Mouse (Mus musculus) kidney, postnatal 4 days (tissue): ENCODE results near the gene Tmc2.
A peak's percentile ranks its signal among the peaks of the same experiment; 100 is the strongest.

Experiments
- DNase-seq, 2 experiments: peaks; one replicate each; pipeline ENCODE4 v3.0.0; 2021; ENCODE audit warnings: mixed read lengths in 2 of 2

Tmc2 gene

DNA sequence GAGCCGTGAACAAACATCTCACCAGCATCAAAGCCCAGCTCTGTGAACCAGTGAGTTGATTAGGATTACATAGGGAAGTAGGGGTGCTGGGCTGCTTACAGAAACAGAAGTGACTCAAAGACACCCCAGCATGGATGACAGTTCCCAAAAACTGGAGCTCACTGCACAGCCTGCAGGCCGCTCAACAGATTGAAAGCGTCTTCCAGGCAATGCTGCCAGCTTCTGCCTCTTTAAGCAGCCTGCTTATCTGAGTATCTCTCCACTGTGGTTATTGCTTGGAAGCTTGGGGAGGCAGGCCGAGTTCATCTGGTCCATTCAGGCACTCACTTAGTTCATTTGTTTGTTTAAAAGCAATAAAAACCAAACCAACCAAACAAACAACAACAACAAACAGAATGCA is 61.8 kb downstream of the Tmc2 start:
- DNase-seq, result no peak

DNA sequence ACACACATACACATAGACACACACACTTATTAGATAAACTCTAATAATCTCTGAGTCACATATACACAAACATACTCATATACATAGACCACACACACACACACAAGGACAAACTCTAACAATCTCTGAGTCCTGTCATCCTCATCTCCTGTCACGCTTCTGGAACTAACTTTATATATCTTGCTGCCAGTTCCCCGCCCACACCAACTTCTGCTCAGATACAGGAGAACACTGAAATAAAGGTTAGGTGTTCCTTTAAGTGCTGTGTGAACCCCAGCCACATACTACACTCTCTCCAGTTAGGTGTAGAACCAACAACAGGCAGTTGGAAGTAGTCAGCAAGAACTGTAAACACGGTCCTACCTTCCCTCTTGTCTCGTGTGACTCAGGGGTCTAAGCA is 65.8 kb downstream of the Tmc2 start:
- no peak for DNase-seq

DNA sequence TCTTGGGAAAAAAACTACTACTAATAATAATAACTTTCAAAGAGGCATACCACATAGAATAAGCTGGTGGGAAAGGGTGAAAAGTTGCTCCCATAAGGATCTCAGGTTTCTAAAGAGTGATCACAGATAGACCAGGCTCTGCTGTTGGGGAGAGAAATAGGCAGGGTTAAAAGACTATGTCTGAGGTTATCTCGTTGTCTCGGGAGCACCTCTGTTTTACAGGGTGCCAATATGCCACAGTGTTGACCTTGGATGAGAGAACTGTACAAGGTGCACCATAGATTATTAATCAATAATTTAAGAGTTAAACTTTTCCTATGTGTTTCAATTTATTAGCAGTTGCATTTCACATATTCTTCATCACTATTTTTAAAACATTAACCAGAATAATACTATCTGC is 66.9 kb downstream of the Tmc2 start:
- DNase-seq, result no peak

DNA sequence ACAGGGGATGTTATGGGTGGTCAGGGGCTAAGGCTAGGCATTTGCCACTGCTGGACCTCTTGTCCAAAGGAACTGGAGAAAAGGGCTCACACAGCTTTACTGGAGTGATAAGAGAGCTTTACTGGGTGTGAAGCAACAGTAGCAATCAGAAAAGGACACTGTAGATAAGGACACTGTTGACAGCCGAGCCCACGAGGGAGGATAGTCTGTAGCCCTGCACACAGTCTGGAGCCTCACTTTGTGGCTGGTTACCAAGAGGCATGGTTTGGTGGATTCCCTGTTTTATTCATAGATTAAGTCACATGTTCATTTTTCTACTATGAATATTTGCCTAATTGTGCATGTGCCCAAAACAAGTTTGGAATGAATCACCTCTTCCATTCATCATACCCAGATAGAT is 67.4 kb downstream of the Tmc2 start:
- DNase-seq, result no peak

DNA sequence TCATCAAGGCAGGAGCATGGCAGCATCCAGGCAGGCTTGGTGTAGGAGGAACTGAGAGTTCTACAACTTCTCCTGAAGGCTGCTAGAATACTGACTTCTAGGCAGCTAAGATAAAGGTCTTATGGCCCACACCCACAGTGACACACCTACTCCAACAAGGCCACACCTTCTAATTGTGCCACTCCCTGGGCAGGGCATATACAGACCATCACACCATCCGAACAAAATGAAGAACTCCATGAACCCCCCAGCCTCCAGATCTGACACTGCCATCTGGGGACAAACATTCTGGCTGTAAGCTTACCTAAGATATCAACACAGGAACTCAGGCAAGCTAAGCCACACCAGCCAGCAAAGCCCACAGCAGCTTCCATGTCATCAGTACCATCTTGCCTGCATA is 70.5 kb downstream of the Tmc2 start:
- no peak for DNase-seq

DNA sequence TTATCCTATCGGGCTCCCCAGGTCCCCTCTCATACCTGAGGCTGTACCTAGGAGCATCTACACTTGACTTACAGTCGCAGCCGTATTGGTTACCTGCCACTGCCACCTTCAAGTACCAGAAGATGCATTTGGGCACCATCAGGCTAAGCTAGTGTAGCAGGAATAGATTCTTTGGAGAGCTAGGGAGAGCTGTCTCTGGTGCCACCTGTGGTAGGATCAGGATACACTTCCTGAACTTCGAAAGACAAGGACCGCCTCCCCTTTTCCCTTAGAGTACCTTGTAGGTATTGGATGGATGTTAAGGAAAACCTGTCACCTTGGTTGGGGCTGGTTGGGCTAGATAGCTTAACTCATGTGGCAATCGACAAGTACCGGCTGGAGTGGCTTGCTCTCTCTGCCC is 73.1 kb downstream of the Tmc2 start:
- DNase-seq, result no peak

DNA sequence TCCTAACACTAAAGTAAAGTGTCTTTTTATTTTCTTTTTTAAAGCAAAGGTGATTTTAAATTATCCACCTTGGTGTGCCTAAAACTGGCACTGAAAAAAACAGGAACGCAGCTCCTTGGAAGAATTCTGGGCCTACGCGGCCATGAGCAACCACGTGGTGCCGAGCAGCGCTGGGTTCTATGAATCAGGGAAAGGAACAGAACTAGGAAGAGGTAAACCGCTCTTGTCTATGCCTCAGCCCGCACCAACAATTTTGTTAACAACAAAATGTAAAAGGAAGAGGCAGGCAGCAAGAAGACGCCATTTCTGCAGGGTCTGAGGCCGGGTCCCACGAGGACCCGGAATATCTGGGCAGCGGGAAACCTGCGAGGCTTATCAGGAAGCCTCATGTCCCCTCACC is 78.7 kb downstream of the Tmc2 start:
- no peak for DNase-seq

DNA sequence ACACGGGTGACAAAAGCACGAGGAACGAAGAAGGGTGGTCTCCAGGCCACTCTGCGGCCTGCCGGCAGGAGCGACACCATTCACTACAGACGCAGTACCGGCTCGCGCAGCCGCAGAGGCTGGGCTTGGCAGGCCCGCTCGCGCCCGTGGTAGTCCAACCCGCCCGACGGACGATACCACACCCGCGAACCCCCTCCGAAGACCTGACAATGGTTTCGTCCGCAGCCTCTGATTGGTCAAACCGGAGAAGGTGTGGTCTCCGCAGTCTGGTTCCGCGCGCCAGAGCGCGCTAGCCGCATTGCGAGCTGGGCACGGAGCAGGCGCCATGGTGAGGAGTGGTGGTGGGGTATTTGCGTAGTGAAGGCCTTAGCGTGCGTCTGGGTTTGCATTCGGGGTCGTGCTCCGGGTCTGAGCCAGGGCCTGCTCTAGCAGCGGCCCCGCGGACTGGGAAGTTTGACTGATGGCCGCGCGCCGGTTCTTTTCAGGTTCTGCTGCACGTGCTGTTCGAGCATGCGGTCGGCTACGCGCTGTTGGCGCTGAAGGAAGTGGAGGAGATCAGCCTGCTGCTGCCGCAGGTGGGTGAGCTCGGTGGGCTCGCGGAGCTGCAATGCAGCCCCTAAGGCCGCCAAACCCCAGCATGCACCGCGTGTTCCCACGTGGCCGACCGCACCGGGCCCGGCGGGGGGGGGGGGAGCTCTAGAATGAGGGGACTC is 79.3 kb downstream of the Tmc2 start, which contains the start of gene Nop56:
Gene Nop56, plus strand, starts transcription at position 282 of the 713 bp plus-strand sequence.
- peak; percentile 99 for DNase-seq

DNA sequence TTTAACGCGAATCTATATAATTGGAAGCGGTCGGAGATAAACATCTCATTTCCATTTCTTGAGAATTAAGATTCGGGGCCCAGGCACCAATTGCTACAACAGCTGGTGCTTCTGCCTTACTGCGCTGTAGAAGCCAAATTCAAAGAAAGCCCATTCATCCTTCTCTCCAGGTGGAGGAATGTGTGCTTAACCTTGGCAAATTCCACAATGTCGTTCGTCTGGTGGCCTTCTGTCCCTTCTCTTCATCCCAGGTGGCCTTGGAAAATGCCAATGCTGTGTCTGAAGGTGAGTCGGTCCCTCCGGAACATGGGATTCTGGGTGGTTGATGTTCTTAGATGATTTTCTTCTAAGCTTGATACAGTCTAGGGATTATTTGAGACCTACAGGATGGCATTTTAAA is 79.9 kb downstream of the Tmc2 start:
- no peak for DNase-seq

DNA sequence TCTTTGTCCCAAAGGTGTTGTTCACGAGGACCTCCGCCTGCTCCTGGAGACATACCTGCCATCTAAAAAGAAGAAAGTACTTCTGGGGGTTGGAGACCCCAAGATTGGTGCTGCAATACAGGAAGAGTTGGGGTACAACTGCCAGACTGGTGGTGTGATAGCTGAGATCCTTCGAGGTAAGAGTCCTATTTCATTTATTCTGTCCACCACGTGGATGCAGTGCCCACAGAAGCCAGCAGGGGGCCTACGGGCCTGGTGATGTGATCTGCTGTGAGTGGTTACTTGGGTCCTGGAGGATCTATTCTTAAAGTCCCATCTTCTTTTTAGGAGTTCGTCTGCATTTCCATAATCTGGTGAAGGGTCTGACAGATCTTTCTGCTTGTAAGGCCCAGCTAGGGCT is 80.7 kb downstream of the Tmc2 start:
- peak; percentile 83 to 86 for DNase-seq

DNA sequence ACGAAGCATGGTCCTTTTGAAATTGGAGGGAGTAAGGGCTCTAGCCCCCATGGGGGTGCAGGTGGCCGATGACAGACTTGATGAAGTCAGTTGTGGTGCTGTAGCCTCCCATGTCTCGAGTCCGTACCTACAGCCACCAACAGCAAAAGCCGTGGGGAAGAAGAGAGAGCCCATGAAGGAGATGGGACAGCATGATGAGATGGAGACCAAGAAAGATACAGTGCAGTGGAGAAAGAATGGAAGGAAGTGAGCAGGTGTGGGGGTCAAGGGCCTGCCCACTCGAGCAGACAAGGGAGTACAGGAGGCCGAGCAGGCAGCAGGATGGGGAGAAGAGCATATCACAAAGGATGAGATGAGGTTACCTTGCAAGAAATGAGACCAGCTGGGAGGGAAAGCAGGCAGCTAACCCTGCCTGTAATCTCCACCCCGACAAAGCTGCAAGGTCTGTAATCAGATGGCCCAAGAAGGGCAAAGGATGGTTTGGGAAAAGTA is 84.7 kb downstream of the Tmc2 start:
- no peak for DNase-seq

DNA sequence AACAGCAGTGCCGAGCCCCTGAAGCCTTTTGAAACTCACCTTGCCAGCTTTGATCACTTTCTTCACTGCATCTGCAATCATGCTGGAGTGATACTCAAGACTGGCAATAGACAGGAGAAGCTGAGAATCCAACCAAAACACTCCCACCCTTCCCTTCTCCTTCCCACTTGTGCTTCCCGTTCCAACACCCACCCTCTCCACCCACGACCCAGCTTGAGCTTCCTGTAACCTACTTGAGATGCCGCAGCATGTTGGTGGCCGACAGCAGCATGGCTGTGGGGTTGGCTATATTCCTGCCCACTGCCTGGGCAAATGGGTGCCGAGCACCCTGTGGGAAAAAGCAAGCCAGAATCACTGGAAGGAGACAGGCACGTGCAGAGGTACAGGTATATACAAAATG is 85.2 kb downstream of the Tmc2 start:
- DNase-seq, result no peak

DNA sequence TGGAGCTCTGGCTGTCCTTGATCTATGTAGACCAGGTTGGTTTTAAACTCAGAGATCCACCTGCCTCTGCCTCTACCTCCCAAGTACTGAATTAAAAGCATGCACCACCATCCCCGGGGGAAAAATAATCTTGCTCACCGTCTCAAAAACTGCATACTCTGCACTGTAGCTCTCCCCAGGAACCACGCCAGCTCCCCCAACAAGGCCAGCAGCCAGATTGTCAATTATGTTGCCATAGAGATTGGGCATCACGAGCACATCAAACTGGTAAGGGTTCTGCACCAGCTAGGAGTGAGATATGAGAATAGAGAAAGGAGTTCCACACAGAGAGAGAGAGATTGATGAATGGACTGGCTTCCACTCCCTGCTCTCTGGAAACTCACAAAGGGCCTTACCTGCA is 85.8 kb downstream of the Tmc2 start:
- no peak for DNase-seq

DNA sequence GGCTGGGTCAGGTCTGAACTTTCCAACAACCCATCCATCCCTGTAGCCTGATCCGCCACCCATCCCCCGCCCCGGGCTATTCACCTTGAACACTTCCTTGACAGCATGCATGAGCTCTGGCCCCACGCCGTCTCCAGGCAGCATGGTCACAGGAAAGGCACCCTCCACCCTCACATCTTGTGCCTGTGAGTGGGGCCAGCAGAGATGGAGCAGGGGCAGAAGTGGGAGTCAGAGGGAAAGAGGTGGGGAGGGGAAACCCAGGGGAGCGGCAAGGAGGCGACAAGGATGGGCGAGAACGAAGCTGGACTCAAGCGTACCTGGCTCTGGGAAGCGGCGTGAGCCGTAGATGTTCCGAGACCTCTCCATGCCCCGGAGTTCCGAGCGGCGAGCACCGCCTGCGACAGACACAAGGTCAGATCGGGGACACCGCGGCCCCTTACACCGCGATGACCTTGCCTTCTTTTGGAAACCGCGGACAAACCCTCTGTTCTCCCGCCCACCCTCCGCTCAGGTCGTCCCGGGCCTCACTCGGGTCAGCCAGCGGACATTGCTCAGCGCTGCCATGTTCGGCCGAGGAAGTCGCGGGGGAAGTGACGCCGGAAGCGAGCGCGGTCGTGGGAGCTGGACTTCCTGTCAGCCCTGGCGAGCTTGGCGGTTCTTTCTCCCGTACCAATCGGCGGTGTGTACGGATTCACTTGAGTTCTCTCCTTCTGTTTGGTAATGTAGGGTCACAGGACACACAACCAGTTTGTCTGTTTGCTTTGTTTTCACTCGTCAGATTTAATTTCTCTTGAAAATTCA is 89.1 kb downstream of the Tmc2 start, which contains the start of gene Idh3b:
Gene Idh3b, minus strand, starts transcription at position 694 of the 801 bp plus-strand sequence.
- DNase-seq, result peak; percentile 95

DNA sequence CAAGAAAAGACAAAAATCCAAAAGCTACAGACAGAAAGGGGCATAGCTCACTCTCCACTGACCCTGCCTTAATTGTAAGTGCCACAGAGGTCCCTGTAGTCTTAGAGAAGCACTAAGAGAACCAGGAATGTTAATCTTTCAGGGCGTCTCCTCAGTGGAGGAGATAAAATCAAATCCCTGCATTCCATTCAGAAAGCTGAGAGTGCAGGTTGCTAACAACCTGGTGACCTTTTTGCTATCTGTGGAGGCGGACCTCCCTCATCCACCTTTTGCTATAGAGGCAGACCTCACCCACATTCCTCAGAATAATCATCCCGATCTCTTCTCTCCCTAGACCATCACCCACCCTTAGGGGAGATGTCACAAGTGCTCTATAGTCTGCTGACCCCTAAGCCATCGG is 94.1 kb downstream of the Tmc2 start:
- no peak for DNase-seq

DNA sequence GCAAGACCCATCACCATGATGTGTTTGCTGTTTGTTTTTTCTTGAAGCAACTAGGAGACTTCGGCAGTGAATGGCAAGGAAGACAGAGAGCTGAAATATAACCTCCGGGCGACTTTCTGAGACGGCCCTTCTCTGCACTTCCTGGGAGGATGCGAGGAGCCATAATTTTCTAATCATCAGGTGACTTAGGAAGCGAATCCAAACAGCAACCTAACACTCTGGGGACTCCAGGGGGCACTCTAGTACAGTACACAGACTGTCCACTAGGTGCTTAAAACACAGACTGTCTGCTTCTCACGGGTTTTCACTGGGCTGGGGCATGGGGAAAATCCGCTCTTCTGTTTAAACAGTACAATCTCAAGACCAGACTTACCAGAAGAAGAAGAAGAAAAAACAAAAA is 96.4 kb downstream of the Tmc2 start:
- peak; percentile 75 to 84 for DNase-seq

DNA sequence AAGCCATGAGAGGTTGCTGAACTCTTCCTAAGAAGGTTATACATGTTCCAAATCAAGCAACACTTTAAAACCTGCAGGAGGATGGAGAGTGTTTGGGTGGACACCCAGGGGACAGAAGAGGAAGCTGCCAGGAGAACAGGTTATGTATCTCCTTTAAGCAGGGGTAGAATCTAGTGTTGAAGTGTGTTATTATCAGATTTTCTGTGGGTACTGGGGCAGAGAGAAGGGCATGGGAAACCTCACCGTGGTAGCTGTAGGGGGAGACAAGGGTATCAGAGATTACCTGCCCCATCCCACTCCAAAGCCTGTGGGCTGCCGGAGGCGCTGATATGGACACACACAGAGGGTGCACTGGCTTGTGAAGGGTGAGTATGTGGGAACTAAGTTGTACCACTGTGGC is 98.0 kb downstream of the Tmc2 start:
- no peak for DNase-seq

DNA sequence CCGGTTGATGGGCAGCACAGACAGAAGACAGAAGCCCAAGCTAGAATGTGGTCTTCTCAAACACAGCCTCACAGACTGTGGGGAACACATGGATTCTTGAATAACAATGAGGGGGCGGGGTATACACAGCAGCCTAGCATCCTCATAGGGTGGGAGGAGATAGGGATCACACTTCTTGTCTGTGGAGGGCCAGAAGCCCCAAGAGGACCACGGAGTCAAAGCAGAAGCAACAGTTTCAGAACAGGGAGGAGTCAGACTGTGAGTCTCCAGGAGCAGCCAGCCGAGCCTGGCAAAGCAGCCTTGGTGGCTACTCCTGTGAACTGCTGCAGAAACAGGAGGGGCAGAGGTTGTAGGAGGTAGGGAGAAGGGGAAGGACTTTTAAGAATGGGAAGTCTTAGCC is 98.5 kb downstream of the Tmc2 start:
- DNase-seq, result peak; percentile 29 to 42

DNA sequence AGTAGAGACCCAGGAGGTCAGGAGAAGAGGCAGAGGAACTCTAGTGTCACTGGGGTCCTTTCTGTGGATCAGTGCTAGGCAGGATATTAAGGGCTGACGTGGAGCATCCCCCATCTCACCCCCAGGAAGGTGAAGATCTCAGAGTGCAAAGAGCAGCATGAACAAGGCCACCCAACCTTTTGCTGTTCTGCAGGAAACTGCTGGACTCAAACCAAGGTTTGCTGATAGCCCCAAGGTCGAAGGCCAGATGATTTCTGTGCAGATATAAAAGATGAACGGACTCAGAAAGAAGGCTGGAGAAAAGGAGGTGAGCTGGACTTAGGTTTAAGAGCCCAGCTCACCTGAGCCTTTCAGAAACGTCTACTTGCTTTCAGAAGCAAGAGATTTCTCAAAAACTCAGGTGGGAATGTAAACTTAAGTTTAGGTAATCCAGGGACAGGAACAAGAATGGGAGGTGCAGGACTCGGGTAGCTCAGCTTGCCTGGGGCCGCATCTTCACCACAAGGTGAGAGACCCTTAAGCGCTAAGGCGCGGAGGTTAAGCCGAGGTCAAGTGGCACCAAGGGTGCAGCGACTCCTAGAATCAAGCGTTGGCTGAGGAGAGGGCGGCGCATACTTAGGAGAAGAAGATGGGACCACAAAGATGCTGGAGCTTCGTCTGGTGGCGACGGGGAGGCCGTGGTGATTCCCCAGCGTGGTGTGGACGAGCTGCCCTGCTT is 99.4 kb downstream of the Tmc2 start:
- DNase-seq, result no peak

DNA sequence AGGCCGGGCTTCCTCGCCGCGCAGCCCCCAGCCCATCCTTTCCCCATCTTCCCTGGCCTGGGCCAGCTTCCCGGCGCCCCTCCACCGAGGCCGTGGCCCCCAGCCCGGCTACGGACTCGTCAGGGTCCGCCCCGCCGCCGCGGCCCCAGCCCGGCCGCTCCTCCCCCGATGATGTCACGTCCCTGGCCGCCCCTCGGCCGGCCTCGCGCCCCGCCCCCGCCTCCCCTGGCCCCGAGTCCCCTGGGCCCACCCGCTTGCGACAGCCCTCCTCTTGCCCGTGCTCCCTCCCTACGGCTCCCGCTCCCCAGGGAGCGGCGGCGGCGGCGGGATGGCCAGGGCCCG is 99.9 kb downstream of the Tmc2 start, which contains the start of gene Ebf4:
Gene Ebf4, plus strand, starts transcription at position 234 of the 342 bp plus-strand sequence.
- DNase-seq, result peak; percentile 77 to 82

DNA sequence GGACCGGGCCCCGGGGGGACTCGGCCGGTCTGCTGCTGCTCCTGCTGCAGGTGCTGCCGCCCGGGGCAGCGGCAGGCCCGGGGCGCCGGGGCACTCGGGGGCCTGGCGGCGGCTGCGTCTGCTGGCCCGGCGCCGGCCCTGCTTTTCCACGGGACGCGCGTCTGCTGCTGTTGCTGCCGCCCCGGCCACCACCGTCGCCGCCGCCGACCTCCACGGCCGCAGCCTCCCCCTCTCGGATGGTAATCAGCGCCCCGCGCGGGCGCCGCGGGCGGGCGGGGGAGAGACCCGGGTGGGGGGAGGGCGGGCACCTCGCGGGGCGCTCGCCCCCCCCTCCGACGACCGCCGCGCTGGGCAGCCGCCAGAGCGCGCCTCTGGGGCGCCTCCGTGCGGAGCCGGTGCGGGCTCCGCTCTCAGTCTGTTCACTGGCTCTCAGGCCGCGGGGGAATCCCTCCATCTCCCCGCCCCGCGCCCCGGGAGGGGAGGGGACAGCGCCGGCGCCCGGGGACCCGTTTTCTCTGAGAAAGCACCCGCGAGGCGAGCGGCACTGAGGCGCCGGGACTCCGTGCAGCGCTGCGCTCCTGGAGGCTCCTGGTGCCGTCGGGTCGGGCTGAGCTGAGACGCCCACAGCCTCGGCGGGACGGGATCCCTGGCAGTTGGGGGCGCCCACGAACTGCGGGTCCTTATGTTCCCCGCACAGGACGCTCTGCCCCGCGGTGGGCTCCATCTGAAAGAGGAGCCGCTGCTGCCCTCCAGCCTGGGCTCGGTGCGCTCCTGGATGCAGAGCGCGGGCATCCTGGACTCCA is 100.5 kb downstream of the Tmc2 start:
- peak; percentile 62 to 74 for DNase-seq

DNA sequence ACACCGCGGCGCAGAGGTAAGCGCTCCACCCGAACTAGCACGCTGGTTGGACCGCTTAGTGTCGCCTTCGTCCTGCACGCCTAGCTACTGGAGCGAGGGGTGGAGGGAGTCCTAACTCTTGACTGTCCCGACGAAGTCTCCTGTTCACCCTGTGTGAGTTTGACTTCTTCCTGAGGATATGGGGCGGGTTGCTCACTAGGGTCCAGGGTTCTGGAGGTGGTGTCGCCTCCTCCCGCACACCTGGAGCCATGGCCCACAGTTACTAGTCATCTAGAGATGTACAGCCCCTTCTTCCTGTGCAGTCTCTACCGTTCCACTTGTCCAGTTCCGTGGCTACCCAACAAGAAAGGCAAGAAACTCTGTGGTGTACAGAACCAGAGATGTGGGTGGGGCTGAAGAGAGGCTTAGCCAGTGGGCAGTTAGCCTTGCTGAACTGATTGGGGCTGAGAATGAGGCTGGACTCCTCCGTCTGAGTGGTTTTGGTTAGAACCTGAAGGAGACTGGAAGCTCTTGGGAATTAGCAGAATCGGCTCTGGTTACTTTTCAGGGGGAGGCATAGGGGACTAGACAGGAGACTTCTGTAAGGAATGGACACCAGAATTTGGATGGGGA is 101.2 kb downstream of the Tmc2 start:
- peak; percentile 27 to 48 for DNase-seq
